Mouse (Mus musculus) kidney, postnatal 25 days (tissue): ENCODE measurements around the gene Ssbp3.

ENCODE experiments used
- DNase-seq, 2 experiments: peaks; one replicate each; pipeline ENCODE4 v3.0.0; 2021; ENCODE audit warnings: mixed read lengths in 2 of 2

The Ssbp3 gene

DNA sequence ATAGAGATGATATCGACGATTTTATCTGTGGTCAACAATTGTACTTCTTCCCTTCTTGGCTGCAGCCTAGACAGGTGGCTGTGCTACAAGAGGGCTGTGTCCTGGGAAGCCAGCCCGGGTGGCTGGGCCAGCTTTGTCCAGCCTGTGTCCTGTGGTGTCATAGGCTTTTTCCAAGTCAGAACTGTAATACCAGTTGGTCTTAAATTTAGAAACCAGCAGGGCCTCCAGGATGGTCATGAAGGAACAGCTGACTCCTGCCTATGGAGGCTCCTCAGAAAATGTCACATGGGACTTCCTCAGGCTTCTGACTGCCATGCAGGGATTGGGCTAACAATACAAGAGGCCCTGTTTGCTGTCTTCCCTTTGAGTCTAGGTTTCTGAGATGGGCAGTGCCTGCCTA, 102.1 kb downstream of the Ssbp3 start:
- DNase-seq, result no peak

DNA sequence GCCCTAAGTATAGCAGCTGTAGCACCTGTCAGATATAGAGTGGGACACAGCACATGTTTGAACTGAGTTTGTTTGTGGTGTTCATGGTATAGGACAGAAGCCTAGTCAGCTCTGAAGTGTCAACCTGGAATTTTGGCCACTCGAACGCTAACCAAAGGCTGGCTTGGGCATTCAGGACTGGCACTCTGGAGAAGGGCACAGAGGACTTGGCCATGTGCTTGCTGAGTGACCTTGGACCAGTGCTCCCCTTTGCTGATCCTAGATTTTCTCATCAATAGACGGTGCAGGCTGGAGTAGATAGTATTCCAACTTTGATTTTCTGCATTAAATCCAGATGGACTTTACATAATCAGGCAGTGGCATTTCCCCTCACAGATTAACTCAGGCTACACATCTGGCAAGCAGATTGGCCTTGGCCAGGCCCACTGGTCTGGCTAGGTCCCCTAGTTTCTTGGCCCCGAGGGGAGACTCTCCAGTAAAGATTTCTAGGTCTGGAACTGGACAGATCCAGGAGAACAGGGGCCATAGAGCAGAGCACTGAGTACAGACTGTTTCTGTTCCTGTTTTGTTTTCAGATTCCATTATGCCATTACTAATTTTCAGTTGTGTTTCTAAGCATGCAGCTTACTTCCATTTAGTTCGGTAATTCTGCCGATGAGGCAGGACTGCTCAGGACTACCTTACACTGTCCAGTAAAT, 102.8 kb downstream of the Ssbp3 start:
- peak; percentile 61 to 88 for DNase-seq

DNA sequence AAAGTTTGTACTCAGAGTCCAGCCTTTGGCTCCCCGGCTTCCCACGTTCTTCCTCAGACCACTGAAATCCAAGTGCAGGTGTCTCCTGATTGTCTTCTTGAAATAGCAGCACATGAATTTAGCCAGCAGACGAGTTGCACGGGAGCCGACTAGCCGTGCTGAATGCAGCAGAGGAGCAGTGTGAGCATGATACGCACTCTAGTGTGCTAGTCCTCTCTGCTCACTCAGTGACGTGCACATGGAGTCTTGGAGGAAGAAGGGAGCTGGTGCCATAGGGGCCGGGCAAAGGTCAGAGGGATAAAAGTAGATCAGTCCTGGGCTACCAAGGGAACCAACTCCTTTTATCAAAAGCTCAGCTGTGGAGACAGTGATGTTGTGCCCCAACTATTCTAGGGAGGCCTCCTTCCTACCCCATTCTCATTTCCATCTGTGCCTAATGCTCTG, 103.3 kb downstream of the Ssbp3 start:
- DNase-seq, result no peak

DNA sequence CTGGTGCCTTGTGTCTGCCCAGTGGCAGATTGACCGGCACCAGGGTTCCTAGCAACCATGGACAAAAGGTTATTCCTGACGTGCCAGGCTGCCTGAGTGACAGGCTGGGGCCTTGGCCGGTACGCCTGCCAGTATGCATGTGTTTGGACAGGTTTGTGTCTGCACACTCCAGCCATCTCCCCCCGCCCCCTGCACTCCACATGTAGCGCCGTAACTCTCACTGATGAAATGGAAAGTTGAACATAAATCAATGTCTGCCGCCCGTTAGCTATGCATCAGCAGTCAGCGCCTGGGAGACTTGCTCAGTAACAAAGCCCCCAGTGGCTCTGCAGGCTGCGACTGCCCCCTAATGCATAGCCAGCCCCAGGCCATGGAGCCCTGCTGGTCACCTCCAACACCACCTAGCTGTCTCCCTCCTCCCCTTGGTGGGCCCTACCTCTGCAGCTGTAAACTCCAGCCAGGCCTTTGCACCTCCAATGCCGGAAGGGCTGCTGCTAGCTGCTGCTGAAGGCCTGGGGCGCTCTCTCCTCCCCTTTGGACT, 105.5 kb downstream of the Ssbp3 start:
- DNase-seq, result peak; percentile 62 to 90

DNA sequence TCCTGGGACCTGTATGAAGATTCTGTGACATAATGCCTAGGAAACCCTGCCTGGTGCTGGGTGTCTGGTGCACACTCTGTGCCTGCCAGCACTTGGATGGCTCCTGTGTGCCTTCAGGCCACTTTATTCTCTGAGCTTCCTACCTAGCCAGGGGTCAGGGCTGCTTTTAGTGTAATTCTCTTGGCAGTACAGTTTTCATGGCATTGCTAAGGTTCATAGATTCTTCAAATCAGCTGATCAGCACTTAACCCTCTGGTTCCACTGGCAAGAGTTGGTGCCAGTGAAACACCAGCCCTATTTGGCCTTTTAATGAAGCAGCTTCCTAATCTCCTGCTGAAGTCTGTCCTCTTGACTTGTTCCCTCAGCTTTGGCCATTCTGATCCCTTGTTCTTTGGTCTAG, 106.8 kb downstream of the Ssbp3 start:
- no peak for DNase-seq

DNA sequence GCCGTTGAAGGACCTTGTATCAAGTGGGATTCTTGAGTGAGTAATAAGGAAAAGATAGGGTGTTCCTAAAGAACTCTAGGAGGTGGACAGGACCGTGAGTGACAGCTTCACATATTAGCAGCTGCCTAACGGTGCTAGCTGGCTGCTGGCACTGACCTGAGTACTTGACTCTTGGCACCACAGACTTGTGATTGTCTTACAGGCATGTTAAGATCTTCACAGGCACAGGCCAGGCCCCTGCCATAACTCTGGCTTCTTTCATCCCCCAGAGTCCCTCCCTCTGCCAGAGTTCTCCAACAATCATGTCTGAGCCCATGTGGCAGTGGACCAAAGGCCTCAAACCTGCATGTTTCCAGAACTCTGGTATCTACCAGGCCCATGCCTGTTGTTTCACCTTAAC, 108.0 kb downstream of the Ssbp3 start:
- no peak for DNase-seq

DNA sequence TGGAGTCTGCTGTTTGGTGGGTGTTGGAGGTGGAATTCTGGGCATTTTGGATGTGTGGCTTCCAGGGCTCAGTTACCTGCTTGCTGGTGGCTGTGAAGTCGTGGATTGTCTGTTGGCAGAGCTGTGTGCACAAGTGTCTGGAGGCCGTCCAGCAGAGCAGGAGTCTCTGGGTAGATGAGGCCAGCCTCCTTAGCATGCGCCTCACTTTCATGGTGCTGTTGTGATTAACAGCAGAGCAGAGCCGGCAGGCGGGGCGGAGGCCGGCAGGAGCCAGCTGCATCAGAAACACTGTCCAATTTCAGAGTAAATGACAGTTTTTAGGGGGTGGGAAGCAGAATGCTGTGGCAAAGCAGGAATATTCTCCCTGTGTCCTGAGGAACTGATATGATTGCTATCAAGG, 108.5 kb downstream of the Ssbp3 start:
- DNase-seq, result peak; percentile 45 to 73

DNA sequence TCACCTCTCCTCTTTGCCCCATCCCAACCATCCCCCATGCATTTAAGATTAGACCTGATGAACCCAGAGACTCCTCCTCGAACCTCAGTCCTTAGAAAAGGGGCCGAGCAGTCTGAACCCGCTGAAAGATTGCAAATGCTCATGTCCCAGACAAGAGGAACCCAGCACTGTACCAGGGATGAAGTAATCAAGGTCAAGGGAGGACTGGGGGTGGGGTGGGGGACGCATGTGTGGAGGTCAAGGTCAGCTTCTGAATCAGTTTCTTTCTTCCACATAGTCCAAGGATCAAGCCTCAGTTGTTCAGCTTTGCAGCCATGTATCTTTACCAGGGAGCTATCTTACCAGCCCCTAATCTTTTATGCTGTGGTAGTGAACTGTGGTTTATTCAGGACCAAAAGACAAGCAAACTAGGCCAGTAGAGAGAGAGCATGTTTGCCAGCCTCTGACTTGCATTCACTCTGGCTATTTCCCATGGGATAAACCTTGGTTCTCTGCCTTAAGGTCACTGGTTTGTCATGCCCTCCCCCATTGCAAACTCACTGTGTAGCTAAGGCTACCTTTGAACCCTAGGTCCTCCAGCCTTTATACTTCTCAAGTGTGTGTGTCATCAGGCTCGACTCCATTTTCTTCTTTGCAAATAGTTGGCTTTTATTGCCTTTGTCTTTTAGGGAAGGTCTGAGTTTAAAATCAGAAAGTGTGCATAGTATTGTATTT, 109.9 kb downstream of the Ssbp3 start:
- no peak for DNase-seq

DNA sequence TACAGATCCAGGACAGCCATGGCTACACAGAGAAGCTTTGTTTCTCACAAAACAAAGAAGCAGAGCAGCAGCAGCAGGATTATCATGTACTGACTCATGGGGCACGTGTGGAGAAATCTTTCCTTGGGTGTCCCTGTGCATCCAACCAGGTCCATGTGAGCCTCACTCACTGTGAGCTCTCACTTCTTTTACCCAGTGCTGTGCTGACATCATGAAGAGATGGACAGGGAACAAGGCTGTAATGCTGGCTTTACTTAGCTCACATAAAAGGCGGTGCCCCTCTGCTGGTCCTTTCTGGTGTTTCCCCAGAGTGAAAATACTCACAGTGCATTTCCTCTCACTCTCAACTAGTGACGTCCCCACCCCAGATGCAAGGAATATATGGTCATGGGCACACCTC, 111.0 kb downstream of the Ssbp3 start:
- no peak for DNase-seq

DNA sequence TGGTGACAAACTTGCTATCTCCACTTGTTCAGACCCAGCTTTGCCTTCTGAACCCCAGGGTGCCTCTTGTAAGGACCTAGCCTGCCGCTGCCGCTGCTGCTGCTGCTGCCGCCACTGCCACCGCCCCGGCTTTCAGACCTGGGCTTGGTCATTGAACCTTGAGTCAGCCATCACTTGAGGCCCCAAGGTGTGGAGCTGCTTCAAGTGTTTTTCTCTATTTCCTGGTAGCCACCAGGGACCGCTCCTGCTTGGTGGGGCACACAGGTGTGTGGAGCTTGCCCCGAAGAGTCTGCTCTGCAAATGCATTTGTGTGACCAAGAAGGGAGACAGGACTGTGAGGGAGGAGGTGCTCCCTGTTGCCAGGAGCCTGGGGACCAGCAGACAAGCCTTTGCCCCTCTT, 114.4 kb downstream of the Ssbp3 start:
- DNase-seq, result no peak

DNA sequence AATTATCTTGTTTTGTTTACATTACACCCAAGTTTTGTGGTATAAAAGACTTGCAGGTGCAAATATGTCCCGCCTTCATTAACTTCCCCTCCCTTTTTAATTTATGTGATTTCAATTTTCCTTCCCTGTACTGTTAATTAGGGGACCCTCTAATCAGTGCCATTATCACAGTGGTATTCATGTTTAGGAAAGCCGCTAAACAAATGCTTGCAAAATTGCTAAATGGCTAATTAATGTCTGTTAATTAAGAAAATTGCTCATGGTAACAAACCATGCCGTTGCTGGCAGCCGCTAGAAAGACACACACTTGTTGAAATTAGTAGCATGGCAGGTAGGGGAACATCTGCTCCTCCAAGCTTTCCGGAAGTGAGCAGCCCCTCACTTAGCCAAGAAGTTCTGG, 114.9 kb downstream of the Ssbp3 start:
- no peak for DNase-seq

DNA sequence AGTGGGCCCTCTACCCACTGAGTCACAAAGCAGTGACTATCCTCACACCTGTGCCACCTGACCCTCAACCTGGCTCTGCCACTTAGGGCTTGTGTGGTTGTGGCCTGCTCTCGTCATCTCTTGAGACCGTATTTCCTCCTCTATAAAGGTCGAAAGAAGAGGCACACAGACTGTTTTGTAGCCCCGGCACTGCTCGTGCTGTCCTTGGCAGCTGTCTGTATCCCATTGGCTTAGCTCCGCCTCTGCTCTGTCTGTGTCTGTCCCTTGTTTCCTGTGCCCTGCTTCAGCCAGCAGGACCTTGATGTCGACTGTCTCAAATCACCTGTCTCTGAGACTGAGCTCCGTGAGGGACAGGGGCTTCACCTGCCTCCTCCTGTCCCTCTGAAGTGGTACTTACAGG, 116.0 kb downstream of the Ssbp3 start:
- DNase-seq, result no peak

DNA sequence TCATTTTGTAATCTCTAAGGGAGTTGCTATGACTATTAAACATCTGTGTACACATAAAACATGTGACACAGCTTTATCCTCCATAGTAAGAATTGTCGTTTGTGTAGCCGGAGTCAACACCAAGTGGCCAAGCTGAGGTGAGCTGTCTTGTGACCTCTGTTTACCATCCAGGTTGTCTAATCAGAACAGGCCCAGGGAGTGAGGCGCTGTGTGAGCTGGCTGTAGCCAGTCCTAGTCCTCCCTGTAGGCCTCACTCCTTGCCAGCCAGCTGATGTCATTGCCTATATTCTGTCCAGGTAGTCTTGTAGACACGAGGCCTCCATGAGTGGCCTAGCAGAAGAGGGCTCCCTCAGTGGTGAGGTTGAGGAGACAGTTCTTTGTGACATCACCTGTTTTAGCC, 125.2 kb downstream of the Ssbp3 start:
- DNase-seq, result no peak

DNA sequence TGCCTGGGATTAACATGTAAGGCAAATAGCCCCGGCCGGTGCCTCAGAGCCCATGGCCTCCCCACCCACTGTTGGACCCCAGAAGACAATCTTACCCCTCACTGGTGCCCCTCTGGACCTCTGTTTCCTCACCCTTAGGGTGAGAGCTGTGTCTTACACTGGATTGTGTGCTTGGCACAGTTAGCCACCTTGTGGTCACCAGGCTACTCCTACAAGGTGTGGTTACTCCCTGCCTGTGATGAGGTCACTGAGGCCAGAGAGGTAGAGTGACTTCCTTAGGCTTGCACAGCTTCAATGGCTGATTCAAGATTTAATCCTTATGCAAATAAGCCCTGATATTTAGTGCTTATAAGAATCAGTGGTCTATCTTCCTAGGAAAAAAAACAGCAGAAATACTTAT, 126.5 kb downstream of the Ssbp3 start:
- no peak for DNase-seq

DNA sequence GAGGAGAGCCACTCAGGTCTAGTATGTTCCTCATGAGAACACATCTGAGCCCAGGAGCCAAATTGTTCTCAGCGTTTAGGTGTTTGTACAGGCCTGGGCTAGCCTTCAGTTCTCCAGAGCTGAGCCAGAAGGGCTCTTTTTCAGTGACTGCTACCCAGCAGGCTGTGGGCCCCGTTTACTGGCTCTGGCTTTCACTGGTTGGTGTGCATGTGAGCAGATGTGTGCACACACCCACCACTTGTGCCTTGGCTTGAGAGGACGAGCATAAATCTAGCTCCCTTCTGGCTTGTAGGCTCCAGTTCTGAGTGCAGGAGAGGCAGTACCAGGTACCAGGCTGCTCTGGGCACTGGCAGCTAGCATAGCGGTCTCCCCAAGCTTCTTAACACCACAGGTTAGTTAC, 127.8 kb downstream of the Ssbp3 start:
- no peak for DNase-seq

DNA sequence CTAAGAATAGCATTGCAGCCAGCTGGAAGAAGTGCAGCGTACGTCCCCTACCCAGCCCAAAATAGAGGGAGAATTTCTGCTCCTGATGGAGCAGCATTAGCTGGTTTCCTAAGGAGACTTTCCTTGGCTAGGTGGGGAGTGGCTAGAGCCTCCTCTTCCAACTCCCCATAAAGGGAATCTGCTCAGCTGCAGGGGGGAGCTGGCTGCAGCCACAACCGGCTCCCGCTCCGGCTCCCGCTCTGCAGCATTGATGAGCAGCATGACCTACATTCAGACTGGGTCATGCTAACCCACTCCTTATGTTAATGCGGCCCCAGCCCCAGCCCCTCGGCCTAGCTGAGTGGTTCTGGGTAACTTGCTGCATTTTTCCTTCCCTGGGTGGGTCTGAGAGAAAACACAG, 128.8 kb downstream of the Ssbp3 start:
- no peak for DNase-seq

DNA sequence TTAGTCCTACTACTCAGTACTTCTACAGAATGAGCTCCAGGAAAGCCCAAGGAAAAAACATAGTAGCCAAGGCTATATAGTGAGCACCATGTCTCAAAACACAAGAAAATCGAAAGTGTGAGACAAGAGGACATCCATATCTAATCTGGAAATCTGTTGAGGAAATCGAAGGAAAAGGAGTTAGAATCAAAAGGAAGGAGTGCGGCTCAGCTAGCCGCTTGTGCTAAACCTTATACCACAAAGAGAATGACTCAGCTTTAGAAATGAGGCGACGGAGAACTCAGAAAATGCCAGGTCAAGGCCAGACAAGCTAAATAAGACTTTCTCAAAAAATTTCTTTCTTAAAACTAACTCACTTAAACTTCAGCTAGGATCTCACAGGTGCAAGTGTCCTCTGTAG, 131.8 kb downstream of the Ssbp3 start:
- no peak for DNase-seq

DNA sequence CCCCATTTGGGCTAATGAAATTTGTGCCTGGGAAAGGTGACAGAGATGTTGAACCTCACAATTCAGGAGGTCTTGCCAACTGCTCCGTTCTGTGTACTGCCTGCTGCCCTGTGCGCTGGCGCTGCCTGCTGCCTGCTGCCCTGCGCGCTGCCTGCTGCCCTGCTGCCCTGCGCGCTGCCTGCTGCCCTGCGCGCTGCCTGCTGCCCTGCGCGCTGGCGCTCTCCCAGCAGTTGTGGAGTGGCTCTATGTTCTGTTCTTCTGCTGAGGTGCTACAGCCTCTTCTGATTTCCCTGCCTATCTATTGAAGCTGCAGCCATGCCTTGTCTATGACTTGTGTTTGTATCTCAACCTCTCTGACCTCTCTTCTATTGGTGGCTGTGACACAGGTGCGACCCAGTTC, 134.7 kb downstream of the Ssbp3 start:
- no peak for DNase-seq

DNA sequence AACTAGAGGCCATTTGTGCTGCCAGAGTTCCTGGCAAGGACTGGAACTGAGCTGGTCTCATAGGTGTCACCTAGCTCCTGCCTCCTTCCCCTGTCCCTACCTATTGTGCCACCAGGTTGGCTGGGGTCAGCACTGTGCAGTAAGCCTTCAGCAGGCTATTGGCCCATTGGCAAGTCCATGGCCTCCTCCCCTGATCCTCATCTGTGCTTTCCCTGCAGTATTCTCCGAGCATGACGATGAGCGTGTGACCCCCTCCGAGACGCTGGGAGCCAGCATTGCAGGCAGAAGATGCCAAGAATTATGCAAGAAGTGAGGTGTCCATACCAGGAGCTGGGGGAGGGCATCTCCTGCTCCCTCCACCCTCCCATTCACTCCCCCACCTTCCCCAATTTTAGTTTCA, 137.3 kb downstream of the Ssbp3 start:
- DNase-seq, result no peak

DNA sequence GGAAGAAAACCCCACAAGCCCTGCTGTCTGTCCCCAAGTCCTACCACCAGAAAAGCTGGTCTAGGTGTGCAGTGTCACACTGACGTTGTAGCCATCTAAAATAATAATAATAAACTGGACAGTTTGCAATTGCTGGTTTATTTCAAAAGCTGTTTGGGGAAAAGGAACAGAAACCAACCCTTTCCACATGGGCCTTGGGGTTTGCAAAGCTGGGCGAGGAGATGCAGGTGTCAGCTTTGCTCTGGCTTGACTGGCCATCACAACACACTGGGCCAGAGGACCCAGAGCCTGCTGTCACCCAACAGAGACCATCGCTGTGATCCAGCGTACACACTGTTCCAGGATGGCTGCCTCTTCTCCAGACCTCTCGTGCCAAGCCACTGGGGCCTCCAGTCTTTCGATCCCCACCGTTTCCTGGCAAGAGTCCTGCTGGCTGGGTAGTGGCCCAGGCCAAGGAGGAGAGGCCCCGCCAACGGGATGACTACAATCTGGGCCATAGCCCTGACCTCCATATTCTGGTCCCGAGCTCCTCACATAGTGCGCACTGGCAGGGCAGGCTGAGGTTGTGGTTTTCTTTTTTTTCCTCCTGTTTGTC, 138.2 kb downstream of the Ssbp3 start:
- DNase-seq, result no peak

DNA sequence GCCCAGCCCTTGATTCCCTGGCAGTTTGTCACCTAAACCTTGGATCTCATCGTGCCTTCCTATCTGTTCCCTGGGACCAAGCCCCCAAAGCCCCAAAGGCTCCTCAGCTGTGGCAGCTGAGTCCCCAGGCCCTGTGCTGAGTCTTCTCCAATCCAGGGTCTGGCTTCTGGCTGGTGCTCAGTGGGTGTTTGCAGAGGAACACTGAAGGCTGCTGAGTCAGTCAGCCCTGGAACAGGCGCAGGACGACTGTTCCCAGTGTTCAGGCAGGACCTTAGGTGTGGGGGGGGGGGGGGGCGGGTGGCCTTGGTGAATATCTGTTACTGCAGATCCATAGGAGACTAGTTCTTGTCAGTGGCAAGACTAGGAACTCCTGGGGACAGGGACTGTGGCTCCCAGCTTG, 141.4 kb downstream of the Ssbp3 start:
- no peak for DNase-seq

DNA sequence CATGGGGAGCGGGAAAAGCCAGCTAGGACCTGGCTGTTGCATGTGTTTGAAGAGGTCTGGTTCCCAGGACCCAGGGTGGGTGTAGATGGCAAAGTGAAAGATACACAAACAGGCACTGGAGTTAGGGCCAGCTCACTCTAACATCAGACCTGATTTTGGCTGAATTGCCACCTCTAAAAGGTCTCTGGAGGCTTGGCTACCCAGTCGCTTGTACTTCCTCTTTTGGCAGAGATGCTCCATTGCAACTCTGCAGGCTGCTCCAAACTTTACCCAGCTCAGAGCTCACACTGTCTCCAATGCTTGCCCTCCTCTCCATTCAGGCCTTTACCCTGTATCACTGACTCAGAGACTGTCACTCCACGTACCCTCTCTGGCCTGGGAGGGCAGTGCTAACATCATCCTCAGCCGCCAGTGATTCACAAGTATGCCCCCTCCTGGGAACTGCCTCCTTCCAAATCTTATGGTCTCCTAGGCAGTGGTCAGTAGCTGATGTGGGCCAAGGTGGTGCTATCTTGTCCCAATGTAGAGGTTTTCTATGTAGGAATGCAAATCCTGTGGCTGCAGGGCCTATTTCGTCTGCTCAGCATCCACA, 142.6 kb downstream of the Ssbp3 start:
- no peak for DNase-seq

DNA sequence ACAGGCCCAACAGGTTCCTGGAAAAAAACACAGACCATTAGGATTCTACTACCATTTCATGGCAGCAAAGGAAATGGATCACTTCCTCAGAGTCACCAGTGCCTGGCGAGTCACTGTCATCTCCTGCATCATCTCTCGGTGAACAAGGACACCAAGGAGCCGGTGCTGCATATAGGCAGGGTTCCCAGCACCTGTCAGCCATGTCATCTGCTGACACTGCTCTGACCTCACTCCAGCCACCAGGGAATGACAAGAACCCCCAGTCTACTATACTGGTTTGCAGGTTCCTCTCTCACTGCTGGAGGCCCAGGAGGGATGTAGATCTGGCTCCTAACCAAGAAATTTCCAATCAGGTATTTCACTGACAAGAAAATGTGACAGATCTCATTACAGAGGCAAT, 145.6 kb downstream of the Ssbp3 start:
- no peak for DNase-seq

DNA sequence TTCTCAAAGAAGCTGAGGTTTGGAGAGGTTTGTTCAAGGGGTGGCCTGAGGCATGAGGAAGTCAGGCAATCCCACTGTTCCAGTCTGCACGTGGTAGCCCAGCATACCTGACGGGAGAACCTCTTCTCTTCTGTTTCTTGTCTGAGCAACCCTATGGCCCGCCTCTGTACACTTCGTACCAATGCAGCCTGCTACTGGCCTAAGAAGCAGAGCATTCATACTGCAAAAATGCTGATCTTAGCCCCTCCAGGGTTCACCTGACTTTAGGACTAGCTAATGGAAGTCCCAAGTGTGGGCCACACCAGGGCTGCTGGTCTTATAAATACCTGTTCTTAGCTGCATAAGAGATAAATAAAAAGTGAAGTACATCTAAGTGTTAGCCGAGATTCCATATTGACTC, 147.8 kb downstream of the Ssbp3 start:
- DNase-seq, result peak in 1 of 2 experiments; percentile 12
